Mouse (Mus musculus): ENCODE measurements at regions not wholly inside any gene's neighbourhood (a gene's known extent, or its start where the extent isn't known, plus 50 kb on each side); places are given as distances from the start of the nearest gene placed in this dataset.

DNA sequence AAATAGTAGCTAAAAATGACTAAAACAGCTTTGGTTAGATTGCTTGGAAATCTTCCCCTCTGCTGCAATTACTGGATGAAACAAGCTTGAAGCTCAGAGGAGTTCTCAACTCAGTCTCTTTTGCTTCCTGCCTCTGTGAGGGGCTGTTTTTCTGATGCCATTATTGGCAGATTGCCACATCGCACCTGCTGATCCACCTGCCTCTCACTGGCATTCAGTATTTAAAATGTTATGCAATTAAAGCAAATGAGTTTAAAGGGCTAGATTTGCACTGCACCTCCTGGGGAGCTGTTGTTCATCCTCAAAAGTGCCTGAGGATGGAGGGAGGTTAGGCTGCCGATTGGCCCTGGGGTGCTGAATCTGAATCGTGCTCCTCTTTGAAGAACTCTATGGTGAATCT is 860.5 kb upstream of the Foxg1 start:
- TF ChIP-seq CTCF (conservative IDR thresholded peaks at IDR 0.05; ENCODE audit: low read length) (no peak), NANOG (IDR thresholded peaks at IDR 0.05; ENCODE audit: borderline replicate concordance, low read length) (no peak)

Measured in E14TG2a.4 (cell line).